Mouse (Mus musculus) lung, embryonic 16.5 days (tissue): Measurements from ENCODE around the gene Cyp1a1. TPM values are rescaled to one million over a fixed set of nuclear protein-coding genes. Genes with fewer than 3 reads are reported as not detected.

Experiments
- ATAC-seq: fragments of 200-750 bp; cut with Nextera tagmentation; 2 replicates; pipeline ENCODE4 v1.8.0; 2017; ENCODE audit warnings: low read depth, mild to moderate bottlenecking, moderate library complexity
- H3K27ac ChIP-seq: fragments of 300-500 bp; sonication (generic); 2 replicates; pipeline ENCODE4 v1.5.1; 2014; ENCODE audit warnings: mild to moderate bottlenecking, control low read depth, low read length
- H3K27me3 ChIP-seq: fragments of 300-500 bp; sonication (generic); 2 replicates; pipeline ENCODE4 v1.6.1; 2014; ENCODE audit warnings: low read depth, low read length, mixed read lengths; ENCODE audit not compliant: control insufficient read depth, insufficient read depth
- H3K36me3 ChIP-seq: fragments of 300-500 bp; sonication (generic); 2 replicates; pipeline ENCODE4 v1.6.1; 2014; ENCODE audit warnings: low read length; ENCODE audit not compliant: control insufficient read depth, insufficient read depth
- H3K4me1 ChIP-seq: fragments of 300-500 bp; sonication (generic); replicated peaks from 2 replicates; pipeline ENCODE4 v1.6.1; 2014; ENCODE audit warnings: low read length, mixed read lengths; ENCODE audit not compliant: control insufficient read depth, insufficient read depth
- H3K4me2 ChIP-seq: fragments of 300-500 bp; sonication (generic); 2 replicates; pipeline ENCODE4 v1.6.1; 2014; ENCODE audit warnings: low read depth, low read length, control low read depth
- H3K4me3 ChIP-seq: fragments of 300-500 bp; sonication (generic); 2 replicates; pipeline ENCODE4 v1.5.1; 2014; ENCODE audit warnings: mild to moderate bottlenecking, low read length, control low read depth
- H3K9ac ChIP-seq: fragments of 300-500 bp; sonication (generic); 2 replicates; pipeline ENCODE4 v1.6.1; 2014; ENCODE audit warnings: low read length, control low read depth
- H3K9me3 ChIP-seq: fragments of 300-500 bp; sonication (generic); 2 replicates; pipeline ENCODE4 v1.6.1; 2016; ENCODE audit warnings: low read length; ENCODE audit not compliant: control insufficient read depth
- WGBS: fragments of 180-500 bp; shearing (Covaris S2); extraction: QIAGEN DNeasy Blood & Tissue Kit; methylation state at CpG from one replicate; pipeline ENCODE4 v1.1.7; 2014; 5-methylcytosine and 5-hydroxymethylcytosine counted together
- polyA plus RNA-seq: library from polyadenylated mRNA; unstranded; fragments of >200 nt; fragmentation: Nextera tagmentation; extraction: Ambion mirVana; gene quantifications from 2 replicates; pipeline ENCODE4 v1.2.1, GENCODE M21; 2015

Gene Cyp1a1
- polyA plus RNA-seq, 1 experiment from 2014 or later, result not detected

DNA sequence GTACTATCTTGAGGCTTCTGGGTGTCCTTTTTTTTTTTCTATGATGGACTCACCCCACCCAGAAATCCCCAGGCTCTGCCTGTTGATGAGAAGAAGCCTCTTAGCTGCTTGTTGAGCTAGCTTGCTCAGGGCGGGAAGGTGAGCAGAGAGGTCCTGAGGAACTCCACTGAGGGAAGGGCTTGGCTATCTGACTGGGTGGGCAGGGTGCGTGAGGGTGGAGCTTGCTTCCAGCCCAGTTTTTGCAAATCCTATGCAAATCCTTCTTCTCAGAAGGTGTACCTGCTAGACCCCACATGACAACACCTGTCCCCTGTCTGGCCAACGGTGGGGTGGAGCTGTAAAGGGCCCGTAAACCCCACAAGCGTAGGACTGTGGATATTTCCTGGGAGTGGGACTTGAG, 34.4 kb upstream of the Cyp1a1 start, which contains the start of gene Csk:
Gene Csk (minus strand): TSS at position 349 of the 400 bp plus-strand sequence.
- peaks cover 9% of the 10 kb centered on the region for H3K4me1 ChIP-seq

GRCm38 (mm10) chr9:57654966-57655365, 32.8 kb upstream of the Cyp1a1 start:
- Histone ChIP-seq H3K9ac (no peak overlapping the region), H3K4me2 (no peak overlapping the region), H3K9me3 (no peaks in the 10 kb centered on the region), H3K36me3 (no peaks in the 10 kb centered on the region), H3K4me3 (no peak overlapping the region), H3K4me1 (peaks cover 9% of the 10 kb centered on the region), H3K27ac (no peak overlapping the region), H3K27me3 (0 out of 2 replicates have a peak, but pooled peaks cover 3% of the 10 kb centered on the region)
- ATAC-seq, result no peak
- WGBS, result 75% methylated on average over 1 of the region's 1 CpGs

More for the DNA sequence above, 34.4 kb upstream of the Cyp1a1 start, which contains the start of gene Csk:
- 0 out of 2 replicates have a peak, but pooled peaks cover 3% of the 10 kb centered on the region for H3K27me3 ChIP-seq
- 53% methylated on average over 5 of the region's 5 CpGs for whole genome bisulfite sequencing
- no peaks in the 10 kb centered on the region for H3K9me3 ChIP-seq
- no peak within 1 kb of the TSS for H3K4me3 ChIP-seq
- ATAC-seq, result no peak
- H3K27ac ChIP-seq, result no peak within 1 kb of the TSS
- H3K4me2 ChIP-seq, result no peak within 1 kb of the TSS
- H3K36me3 ChIP-seq, result no peaks in the 10 kb centered on the region
- H3K9ac ChIP-seq, result peak within 1 kb of the TSS; percentile 11; the same call in 1 of the 2 replicates

DNA sequence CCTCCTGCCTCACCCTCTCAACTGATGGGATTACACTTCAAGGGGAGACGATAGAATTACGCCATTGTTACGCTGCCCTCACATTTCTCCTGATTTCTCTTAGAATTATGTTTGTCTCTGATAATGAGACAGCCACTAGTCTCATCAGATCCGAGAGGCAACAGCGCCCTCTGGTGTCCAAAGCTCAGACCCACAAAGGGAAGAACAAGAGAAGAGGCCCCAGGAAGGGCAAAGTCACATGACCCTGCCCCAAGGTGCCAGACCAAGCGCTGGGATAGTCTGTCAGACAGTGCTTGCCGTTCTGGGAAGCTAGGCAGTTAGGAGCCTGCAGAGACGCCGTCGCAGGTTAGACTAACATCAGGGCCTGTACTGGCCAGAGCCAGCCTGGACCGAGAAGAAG, 32.0 kb upstream of the Cyp1a1 start:
- Histone ChIP-seq H3K27me3 (0 out of 2 replicates have a peak, but pooled peaks cover 3% of the 10 kb centered on the region), H3K4me3 (0 out of 2 replicates have a peak overlapping the region, but pooled peaks have one; percentile 25), H3K9me3 (no peaks in the 10 kb centered on the region), H3K36me3 (no peaks in the 10 kb centered on the region), H3K9ac (peak overlapping the region; percentile 52), H3K27ac (no peak overlapping the region), H3K4me1 (peaks cover 7% of the 10 kb centered on the region), H3K4me2 (peak overlapping the region; percentile 50)
- 1% methylated on average over 11 of the region's 11 CpGs for WGBS
- ATAC-seq, result peak; percentile 76

DNA sequence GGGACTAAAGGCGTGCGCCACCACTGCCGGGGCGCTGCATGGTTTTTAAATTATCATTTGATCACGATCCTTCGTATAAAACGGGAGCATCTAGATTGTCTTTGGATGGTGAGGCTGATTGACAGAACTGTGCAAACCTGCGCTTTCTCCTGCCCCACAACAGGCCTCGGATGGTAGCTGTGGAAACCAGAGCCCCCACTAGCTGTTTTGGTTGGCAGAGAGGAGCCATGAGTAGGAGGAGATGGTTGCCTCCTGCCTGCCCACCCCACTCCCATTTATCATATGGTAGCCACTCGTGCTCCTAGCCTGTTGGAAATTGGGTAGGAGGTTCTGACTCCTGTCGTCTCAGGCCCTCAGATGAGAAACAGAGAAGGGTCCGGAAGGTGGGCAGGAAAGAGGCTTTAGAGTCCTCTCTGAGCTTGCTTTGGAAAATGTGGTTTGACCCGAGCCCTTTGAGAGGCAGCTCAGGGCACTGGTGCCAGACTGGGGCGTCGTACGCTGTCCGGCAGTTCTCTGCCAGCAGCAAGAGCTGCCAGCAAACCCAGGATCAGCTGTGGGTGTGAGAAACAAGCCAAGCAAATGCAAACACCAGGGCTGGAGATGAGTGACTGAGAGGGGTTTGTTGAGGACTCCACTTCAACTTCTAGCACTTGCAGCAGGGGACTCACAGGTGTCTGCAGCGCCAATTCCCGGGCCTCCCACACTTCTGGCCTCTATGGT, 30.9 kb upstream of the Cyp1a1 start:
- peak overlapping the region; percentile 9; the same call in 1 of the 2 replicates for H3K27ac ChIP-seq
- ATAC-seq, result peak; percentile 25; the same call in 1 of the 2 replicates
- no peak overlapping the region for H3K4me3 ChIP-seq
- H3K36me3 ChIP-seq, result no peaks in the 10 kb centered on the region
- H3K4me1 ChIP-seq, result peaks cover 6% of the 10 kb centered on the region
- H3K9ac ChIP-seq, result no peak overlapping the region
- no peaks in the 10 kb centered on the region for H3K9me3 ChIP-seq
- WGBS, result 57% methylated on average over 19 of the region's 19 CpGs
- H3K4me2 ChIP-seq, result no peak overlapping the region
- H3K27me3 ChIP-seq, result 0 out of 2 replicates have a peak, but pooled peaks cover 3% of the 10 kb centered on the region

DNA sequence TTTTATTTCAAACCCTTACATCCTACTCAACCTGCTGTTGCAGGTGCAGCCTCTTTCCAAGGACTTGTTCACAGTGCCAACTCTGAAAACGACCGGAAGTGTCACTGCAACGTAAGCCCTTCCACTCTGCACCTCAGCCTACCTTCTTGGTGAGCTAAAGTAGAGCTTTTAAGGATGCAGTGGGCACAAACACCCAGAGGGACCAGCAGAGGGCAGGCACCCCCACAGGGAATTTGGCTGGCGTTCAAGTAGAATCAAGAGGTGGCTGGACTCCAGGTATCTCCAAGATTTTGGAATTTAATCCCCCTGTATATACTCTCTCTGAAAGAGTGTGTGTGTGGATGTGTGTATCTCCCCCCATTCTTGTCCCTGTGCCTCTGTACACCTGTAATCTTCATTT, 29.9 kb upstream of the Cyp1a1 start:
- H3K27me3 ChIP-seq, result 0 out of 2 replicates have a peak, but pooled peaks cover 3% of the 10 kb centered on the region
- peak; percentile 36 for ATAC-seq
- no peak overlapping the region for H3K4me3 ChIP-seq
- no peaks in the 10 kb centered on the region for H3K36me3 ChIP-seq
- H3K4me1 ChIP-seq, result peaks cover 6% of the 10 kb centered on the region
- no peak overlapping the region for H3K9ac ChIP-seq
- WGBS, result 33% methylated on average over 4 of the region's 4 CpGs
- no peaks in the 10 kb centered on the region for H3K9me3 ChIP-seq
- no peak overlapping the region for H3K27ac ChIP-seq
- H3K4me2 ChIP-seq, result no peak overlapping the region

DNA sequence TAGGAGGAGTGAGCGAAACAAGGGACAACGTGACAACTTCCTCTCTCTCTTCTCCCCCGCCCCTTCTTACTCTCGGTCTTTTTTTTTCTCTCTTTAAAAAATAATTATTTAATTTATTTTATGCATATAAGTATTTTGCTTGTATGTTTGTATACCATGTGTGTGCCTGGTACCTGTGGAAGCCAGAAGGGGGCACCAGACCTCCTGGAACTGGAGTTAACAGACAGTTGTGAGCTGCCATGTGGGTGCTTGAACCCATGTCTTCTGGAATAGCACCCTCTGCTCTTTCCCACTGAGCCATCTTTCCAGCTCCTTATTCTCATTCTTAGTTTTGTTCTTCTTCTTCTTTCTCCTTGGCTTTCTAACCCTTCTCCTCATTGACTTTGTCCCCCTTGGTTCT, 28.8 kb upstream of the Cyp1a1 start:
- Histone ChIP-seq H3K36me3 (no peaks in the 10 kb centered on the region), H3K4me1 (peaks cover 6% of the 10 kb centered on the region), H3K9me3 (no peaks in the 10 kb centered on the region), H3K4me2 (no peak overlapping the region), H3K27me3 (0 out of 2 replicates have a peak, but pooled peaks cover 3% of the 10 kb centered on the region), H3K27ac (no peak overlapping the region), H3K4me3 (no peak overlapping the region), H3K9ac (no peak overlapping the region)
- no peak for ATAC-seq
- 79% methylated on average over 4 of the region's 4 CpGs for WGBS

- Histone ChIP-seq H3K9ac (no peak overlapping the region), H3K27ac (no peak overlapping the region), H3K27me3 (no peaks in the 10 kb centered on the region), H3K4me3 (no peak overlapping the region), H3K36me3 (no peaks in the 10 kb centered on the region), H3K4me1 (peaks cover 6% of the 10 kb centered on the region), H3K9me3 (no peaks in the 10 kb centered on the region), H3K4me2 (no peak overlapping the region)
- peak; percentile 63; the same call in 1 of the 2 replicates for ATAC-seq
- WGBS, result 22% methylated on average over 4 of the region's 4 CpGs
These were observed 28.0 kb upstream of the Cyp1a1 start for GRCm38 (mm10) chr9:57659774-57660173.

GRCm38 (mm10) chr9:57660501-57660900, 27.2 kb upstream of the Cyp1a1 start:
- no peak for ATAC-seq
- Histone ChIP-seq H3K4me3 (no peak overlapping the region), H3K27me3 (no peaks in the 10 kb centered on the region), H3K9ac (no peak overlapping the region), H3K4me2 (no peak overlapping the region), H3K36me3 (no peaks in the 10 kb centered on the region), H3K27ac (no peak overlapping the region), H3K9me3 (no peaks in the 10 kb centered on the region), H3K4me1 (peaks cover 6% of the 10 kb centered on the region)
- WGBS, result 51% methylated on average over 6 of the region's 6 CpGs

DNA sequence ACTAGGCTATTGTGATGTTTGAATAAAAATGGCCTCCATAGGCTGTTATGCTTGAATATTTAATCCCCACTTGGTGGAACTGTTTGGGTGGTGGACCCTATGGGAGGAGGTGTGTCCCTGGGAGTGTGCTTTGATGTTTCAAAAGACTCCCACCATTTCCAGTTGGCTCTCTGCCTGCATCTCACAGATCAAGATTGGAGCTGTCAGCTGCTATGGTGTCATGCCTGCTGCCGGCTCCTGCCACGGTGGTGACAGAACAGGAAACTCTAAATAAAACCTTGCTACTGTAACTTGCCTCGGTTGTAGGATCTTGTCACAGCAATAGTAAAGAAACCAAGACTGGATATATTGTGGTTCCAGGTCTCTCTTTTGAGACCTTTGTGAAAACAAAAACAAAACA, 26.2 kb upstream of the Cyp1a1 start:
- H3K9me3 ChIP-seq, result no peaks in the 10 kb centered on the region
- WGBS, result 34% methylated on average over 3 of the region's 3 CpGs
- no peak overlapping the region for H3K9ac ChIP-seq
- H3K27me3 ChIP-seq, result no peaks in the 10 kb centered on the region
- no peaks in the 10 kb centered on the region for H3K4me1 ChIP-seq
- no peak overlapping the region for H3K4me3 ChIP-seq
- ATAC-seq, result no peak
- H3K27ac ChIP-seq, result no peak overlapping the region
- no peaks in the 10 kb centered on the region for H3K36me3 ChIP-seq
- no peak overlapping the region for H3K4me2 ChIP-seq
